Mouse (Mus musculus): ENCODE data around the gene Grik4. TPM values are rescaled to one million over a fixed set of nuclear protein-coding genes. Genes with fewer than 3 reads are reported as not detected.

Grik4 gene
- polyA plus RNA-seq, 1 experiment from 2014 or later: 0.62 TPM

DNA sequence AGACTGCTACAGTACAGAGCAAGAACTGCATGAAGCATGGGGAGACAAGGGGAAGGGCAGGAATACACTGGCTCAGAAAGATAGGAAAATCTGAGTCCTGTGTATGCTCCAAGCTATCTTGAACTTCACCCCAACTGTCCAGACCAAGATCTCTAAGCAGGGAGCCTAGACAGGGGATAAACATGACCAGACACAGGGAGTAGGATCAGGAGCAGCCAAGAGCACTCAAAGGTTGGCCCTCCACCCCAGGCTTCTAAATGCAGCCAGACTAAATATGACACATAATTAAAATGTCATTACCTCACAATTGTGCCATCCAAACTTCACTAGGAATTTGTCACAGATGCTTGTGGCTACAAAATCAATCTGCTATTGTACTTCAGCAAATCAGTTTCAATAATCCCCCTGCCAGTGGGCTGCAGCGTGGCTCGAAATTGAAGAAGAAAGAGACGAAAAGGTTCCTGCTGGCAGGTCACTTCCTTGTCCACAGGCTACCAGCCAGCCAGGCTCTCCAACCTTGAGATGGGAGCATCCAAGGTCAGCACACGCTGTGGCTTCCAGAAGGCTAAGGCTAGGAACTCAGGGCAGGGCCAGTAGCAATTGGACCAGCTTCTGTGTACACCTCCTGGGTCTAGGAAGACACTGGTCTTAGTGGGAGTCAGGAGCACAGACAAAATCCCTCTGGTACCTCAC, 85.1 kb downstream of the Grik4 start:
- Histone ChIP-seq H3K9ac (no peak overlapping the region), H3K4me2 (no peak overlapping the region), H3K27me3 (replicated peaks) (0 out of 2 replicates have a peak, but pooled peaks cover 13% of the 10 kb centered on the region), H3K4me3 (no peak overlapping the region), H3K9me3 (no peaks in the 10 kb centered on the region), H3K36me3 (no peaks in the 10 kb centered on the region), H3K27ac (replicated peaks) (no peak overlapping the region), H3K4me1 (no peaks in the 10 kb centered on the region)
- ATAC-seq (ENCODE audit: extremely low read depth, insufficient number of reproducible peaks, low FRiP score, low TSS enrichment): no peak
- 71% methylated on average over 4 of the region's 4 CpGs for WGBS

DNA sequence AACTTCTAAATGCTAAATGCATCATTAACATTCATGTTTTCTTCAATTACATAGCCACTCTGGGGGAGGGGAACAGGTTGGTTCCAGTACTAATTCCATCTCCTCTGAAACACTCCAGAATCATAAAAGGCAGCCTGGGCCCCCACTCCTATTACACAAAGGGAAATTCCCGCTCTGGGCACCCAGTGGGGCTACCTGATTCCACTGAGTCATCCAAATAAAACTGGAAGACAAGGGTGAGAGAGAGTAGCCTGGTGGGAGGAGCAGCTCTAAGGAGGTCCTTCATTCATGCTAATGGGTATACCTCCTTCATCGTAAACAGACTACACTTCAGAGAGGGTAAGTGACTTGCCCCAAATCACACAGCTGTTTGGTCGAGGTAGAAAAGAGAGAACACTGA, 85.7 kb downstream of the Grik4 start:
- no peaks in the 10 kb centered on the region for H3K9me3 ChIP-seq
- no peak overlapping the region for H3K9ac ChIP-seq
- no peak overlapping the region for H3K4me3 ChIP-seq
- no peaks in the 10 kb centered on the region for H3K36me3 ChIP-seq
- 0 out of 2 replicates have a peak, but pooled peaks cover 13% of the 10 kb centered on the region for H3K27me3 ChIP-seq (replicated peaks)
- 61% methylated on average over 3 of the region's 3 CpGs for WGBS
- H3K4me2 ChIP-seq: no peak overlapping the region
- no peak for ATAC-seq (ENCODE audit: extremely low read depth, insufficient number of reproducible peaks, low FRiP score, low TSS enrichment)
- no peak overlapping the region for H3K27ac ChIP-seq (replicated peaks)
- H3K4me1 ChIP-seq: no peaks in the 10 kb centered on the region

DNA sequence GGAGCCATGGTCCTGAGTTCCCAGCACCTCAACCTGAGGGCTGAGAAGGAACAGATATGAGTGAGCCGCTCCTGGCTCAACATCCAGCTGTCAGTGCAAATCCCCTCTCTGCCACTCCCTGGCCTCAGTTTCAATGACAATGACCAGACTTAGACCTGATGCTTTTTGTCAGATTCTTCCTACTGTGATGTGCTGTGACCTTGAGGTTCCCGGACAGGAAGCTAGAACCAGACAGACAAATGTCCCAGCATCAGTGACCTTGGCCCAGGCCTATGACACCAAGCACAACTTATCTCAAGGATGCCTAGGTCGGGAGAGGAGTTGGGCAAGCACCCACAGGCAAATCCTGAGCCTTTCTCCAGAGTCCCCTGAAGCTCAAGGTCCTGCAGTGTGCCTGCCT, 86.5 kb downstream of the Grik4 start:
- Histone ChIP-seq H3K36me3 (no peaks in the 10 kb centered on the region), H3K9ac (no peak overlapping the region), H3K27me3 (replicated peaks) (peaks cover 13% of the 10 kb centered on the region; the same call in 1 of the 2 replicates), H3K27ac (replicated peaks) (no peak overlapping the region), H3K4me2 (no peak overlapping the region), H3K4me3 (no peak overlapping the region), H3K4me1 (no peaks in the 10 kb centered on the region), H3K9me3 (no peaks in the 10 kb centered on the region)
- whole genome bisulfite sequencing: 54% methylated on average over 3 of the region's 3 CpGs
- ATAC-seq (ENCODE audit: extremely low read depth, insufficient number of reproducible peaks, low FRiP score, low TSS enrichment): no peak

DNA sequence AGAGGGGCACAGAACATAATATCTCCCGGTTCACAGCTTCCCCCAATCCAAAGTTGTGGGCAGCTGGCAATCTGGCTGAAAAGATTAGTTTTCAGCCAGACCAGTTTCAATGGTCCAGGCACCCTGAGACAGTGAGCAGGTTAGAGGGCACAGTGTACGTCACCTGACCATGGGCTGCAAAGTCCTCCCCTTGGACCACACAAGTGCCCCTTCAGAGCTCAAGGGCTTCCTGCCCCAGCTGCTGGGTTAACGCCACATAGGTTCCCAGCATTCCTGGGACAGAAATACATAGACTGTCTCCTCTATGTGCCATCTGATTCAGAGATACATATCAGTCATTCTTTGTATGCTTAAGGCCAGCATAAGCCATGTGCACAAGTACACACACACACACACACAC, 91.2 kb downstream of the Grik4 start:
- peaks cover 4% of the 10 kb centered on the region; the same call in 1 of the 2 replicates for H3K4me1 ChIP-seq
- no peak overlapping the region for H3K9ac ChIP-seq
- H3K27ac ChIP-seq (replicated peaks): no peak overlapping the region
- no peak overlapping the region for H3K4me3 ChIP-seq
- H3K9me3 ChIP-seq: no peaks in the 10 kb centered on the region
- no peaks in the 10 kb centered on the region for H3K36me3 ChIP-seq
- ATAC-seq (ENCODE audit: extremely low read depth, insufficient number of reproducible peaks, low FRiP score, low TSS enrichment): no peak
- no peak overlapping the region for H3K4me2 ChIP-seq
- peaks cover 23% of the 10 kb centered on the region for H3K27me3 ChIP-seq (replicated peaks)
- WGBS: 68% methylated on average over 3 of the region's 3 CpGs

DNA sequence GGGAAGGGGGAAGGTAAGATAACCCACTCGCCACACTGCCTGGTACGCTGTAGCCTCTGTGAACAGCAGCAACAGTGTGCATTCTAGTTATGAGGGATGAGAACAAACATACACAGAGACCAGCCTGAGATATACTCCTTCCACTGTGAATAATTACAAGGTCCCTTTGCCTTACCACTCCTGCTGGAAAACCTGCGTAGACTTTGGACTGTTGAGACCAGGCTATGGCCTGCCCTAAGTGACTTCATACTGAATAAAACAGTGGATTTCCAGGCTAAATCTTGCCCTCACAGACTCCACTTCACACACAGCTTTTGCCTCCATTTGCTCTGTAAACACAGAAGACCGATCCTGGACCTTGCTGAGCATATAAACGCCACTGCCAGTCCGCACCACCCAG, 94.2 kb downstream of the Grik4 start:
- ATAC-seq (ENCODE audit: extremely low read depth, insufficient number of reproducible peaks, low FRiP score, low TSS enrichment): no peak
- H3K4me3 ChIP-seq: no peak overlapping the region
- H3K4me2 ChIP-seq: no peak overlapping the region
- H3K9ac ChIP-seq: no peak overlapping the region
- WGBS: 76% methylated on average over 6 of the region's 6 CpGs
- no peak overlapping the region for H3K27ac ChIP-seq (replicated peaks)
- H3K27me3 ChIP-seq (replicated peaks): peaks cover 43% of the 10 kb centered on the region
- H3K9me3 ChIP-seq: no peaks in the 10 kb centered on the region
- peaks cover 11% of the 10 kb centered on the region; the same call in 1 of the 2 replicates for H3K4me1 ChIP-seq
- H3K36me3 ChIP-seq: no peaks in the 10 kb centered on the region

DNA sequence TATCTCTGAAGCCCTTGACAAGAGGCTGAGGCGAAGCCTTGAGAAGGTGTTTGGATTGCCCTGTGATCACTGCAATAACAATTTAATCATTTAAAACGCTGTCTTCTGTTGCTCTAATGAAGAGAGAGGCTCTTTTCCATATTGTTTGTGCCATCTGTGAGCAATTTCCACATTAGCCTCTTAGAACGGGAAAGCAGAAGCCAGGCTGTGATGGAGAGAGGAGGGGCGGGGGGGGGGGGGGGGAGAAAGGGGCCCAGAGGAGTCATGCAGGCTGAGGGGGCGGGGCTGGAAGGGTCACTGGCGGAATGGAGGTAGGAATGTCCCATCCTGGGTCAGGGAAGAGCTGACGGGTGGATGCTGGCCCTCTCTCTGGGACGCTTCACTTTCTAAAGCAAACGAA, 96.2 kb downstream of the Grik4 start:
- H3K9ac ChIP-seq: no peak overlapping the region
- peaks cover 11% of the 10 kb centered on the region; the same call in 1 of the 2 replicates for H3K4me1 ChIP-seq
- ATAC-seq (ENCODE audit: extremely low read depth, insufficient number of reproducible peaks, low FRiP score, low TSS enrichment): no peak
- peaks cover 43% of the 10 kb centered on the region for H3K27me3 ChIP-seq (replicated peaks)
- no peak overlapping the region for H3K4me3 ChIP-seq
- H3K27ac ChIP-seq (replicated peaks): no peak overlapping the region
- WGBS: 21% methylated on average over 8 of the region's 9 CpGs
- no peak overlapping the region for H3K4me2 ChIP-seq
- no peaks in the 10 kb centered on the region for H3K9me3 ChIP-seq
- H3K36me3 ChIP-seq: no peaks in the 10 kb centered on the region

DNA sequence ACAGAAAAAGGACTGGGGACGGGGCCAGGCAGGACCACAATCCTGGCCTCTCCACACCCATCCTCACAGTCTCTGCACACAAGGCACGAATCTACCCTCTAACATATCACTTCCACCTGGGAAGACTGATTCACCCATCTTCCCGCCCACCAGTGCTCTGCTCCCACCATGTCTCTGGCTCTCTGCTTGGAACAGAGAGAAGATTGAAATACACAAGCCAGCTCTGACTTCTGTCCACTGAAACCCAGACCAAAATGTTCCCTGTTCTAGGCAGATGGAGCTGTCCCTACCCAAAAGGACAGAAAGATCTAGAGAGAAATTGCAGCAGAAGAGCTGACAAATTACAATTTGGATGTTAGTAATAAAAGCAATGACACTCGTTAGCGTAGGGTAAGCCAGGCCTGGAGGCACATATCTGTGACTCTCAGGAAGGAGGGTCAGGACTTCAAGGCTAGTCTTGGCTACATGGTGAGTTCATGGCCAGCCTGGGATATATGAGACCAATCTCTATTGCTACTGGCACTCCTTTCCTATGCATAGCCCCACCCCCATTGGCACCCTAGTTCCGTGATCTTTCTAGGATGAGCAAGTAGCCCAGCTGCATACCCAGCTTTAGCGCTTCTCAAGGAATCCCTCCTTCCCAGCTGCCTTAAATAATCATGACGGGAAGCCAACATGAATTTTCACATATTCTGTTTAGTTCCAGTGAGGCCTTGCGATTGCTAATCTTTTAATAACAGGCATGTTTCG, 97.4 kb downstream of the Grik4 start:
- no peak for ATAC-seq (ENCODE audit: extremely low read depth, insufficient number of reproducible peaks, low FRiP score, low TSS enrichment)
- H3K4me3 ChIP-seq: no peak overlapping the region
- H3K4me2 ChIP-seq: no peak overlapping the region
- H3K9me3 ChIP-seq: no peaks in the 10 kb centered on the region
- H3K4me1 ChIP-seq: peaks cover 11% of the 10 kb centered on the region; the same call in 1 of the 2 replicates
- H3K27ac ChIP-seq (replicated peaks): no peak overlapping the region
- H3K36me3 ChIP-seq: no peaks in the 10 kb centered on the region
- H3K9ac ChIP-seq: no peak overlapping the region
- 71% methylated on average over 10 of the region's 10 CpGs for WGBS
- H3K27me3 ChIP-seq (replicated peaks): peaks cover 52% of the 10 kb centered on the region

DNA sequence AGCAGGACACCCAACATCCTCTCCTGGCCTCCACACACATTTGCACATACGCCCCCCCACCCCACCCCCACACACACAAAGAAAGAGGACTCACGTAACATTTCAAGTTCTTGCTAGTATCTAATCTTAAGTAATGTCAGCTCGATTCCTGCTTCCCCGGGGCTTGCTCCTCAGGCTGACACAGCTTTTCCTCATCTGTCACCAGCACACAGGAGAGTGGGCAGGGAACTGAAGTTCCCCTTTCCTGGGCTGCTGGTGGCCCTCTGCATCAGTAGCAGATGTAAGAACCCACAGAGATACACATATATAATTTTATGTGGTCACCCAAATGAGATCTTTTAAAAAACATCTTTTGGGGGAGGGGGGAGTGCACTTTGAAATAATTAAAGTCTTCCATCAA, 98.2 kb downstream of the Grik4 start:
- no peak overlapping the region for H3K27ac ChIP-seq (replicated peaks)
- peaks cover 51% of the 10 kb centered on the region for H3K27me3 ChIP-seq (replicated peaks)
- no peak overlapping the region for H3K9ac ChIP-seq
- H3K36me3 ChIP-seq: no peaks in the 10 kb centered on the region
- no peak for ATAC-seq (ENCODE audit: extremely low read depth, insufficient number of reproducible peaks, low FRiP score, low TSS enrichment)
- WGBS: 17% methylated on average over 4 of the region's 4 CpGs
- peaks cover 11% of the 10 kb centered on the region; the same call in 1 of the 2 replicates for H3K4me1 ChIP-seq
- H3K4me3 ChIP-seq: no peak overlapping the region
- H3K4me2 ChIP-seq: no peak overlapping the region
- no peaks in the 10 kb centered on the region for H3K9me3 ChIP-seq

DNA sequence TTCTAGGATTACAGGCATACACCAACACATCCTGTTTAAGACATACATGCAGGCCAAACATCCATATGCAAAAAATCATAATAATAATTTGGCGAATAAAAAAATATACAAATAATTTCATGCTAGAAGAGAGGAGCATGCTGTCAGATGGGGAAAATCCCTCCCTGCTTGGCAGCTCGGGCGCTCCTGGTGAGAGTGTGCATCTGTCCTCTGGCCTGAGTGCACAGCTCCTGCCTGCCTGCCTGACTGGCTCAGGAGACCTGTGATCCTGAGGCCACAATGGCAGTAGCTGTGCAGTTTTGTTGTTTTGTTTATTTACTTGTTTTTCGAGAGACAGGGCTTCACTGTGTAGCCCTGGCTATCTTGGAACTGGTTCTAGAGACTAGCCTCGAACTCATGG, 100.0 kb downstream of the Grik4 start:
- WGBS: 73% methylated on average over 5 of the region's 5 CpGs
- H3K4me3 ChIP-seq: no peak overlapping the region
- no peak overlapping the region for H3K4me2 ChIP-seq
- no peak overlapping the region for H3K27ac ChIP-seq (replicated peaks)
- no peak for ATAC-seq (ENCODE audit: extremely low read depth, insufficient number of reproducible peaks, low FRiP score, low TSS enrichment)
- no peak overlapping the region for H3K9ac ChIP-seq
- no peaks in the 10 kb centered on the region for H3K36me3 ChIP-seq
- H3K27me3 ChIP-seq (replicated peaks): peaks cover 39% of the 10 kb centered on the region
- peaks cover 11% of the 10 kb centered on the region; the same call in 1 of the 2 replicates for H3K4me1 ChIP-seq
- no peaks in the 10 kb centered on the region for H3K9me3 ChIP-seq

DNA sequence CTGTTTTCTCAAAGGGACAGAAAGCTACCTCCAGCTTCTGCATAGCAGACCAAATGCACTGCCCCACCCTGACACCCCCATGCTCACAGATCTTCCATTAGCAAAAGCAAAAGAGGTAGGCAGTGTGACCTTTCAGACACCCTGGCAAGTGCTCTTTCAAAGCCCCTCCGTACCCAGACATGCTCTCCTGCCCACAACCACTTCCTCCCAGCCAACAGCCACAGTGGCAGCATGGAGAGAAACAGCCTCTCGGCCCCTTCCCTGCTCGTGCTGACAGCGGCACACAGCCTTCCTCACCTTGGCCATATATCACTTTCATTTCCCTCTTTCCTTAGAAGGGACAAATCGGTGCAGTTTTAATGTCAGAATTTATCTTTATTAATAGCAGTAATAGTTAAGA, 106.0 kb downstream of the Grik4 start:
- no peak for ATAC-seq (ENCODE audit: extremely low read depth, insufficient number of reproducible peaks, low FRiP score, low TSS enrichment)
- 60% methylated on average over 5 of the region's 5 CpGs for WGBS

DNA sequence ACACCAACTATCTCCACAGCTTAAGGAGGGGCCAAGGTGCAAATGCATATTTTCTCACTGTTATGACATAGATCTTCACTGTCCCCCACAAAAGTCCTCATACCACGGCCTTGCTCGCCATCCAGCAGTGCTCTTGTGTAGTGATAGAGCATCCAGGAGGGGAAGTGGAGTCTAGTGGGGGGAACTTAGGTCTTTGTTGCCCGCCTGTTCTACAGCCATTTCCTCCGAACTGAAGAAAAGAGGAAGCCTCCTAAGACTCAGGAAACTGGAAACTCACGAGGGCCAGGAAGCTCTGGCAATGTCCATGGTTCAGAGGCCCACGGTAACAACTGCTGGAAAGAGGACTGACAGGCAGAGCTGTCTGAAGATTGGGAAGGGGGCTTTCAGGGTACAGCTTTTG, 106.8 kb downstream of the Grik4 start:
- no peak overlapping the region for H3K4me3 ChIP-seq
- H3K9ac ChIP-seq: no peak overlapping the region
- H3K4me2 ChIP-seq: no peak overlapping the region
- WGBS: 47% methylated on average over 6 of the region's 6 CpGs
- H3K27ac ChIP-seq (replicated peaks): peak overlapping the region; percentile 33; the same call in 1 of the 2 replicates
- no peaks in the 10 kb centered on the region for H3K36me3 ChIP-seq
- no peaks in the 10 kb centered on the region for H3K9me3 ChIP-seq
- peaks cover 8% of the 10 kb centered on the region; the same call in 1 of the 2 replicates for H3K4me1 ChIP-seq
- no peak for ATAC-seq (ENCODE audit: extremely low read depth, insufficient number of reproducible peaks, low FRiP score, low TSS enrichment)
- H3K27me3 ChIP-seq (replicated peaks): peaks cover 9% of the 10 kb centered on the region

More for the DNA sequence above, 106.0 kb downstream of the Grik4 start:
- Histone ChIP-seq H3K4me2 (no peak overlapping the region), H3K9me3 (no peaks in the 10 kb centered on the region), H3K27ac (replicated peaks) (no peak overlapping the region), H3K9ac (no peak overlapping the region), H3K36me3 (no peaks in the 10 kb centered on the region), H3K27me3 (replicated peaks) (peaks cover 14% of the 10 kb centered on the region), H3K4me3 (no peak overlapping the region), H3K4me1 (peaks cover 8% of the 10 kb centered on the region; the same call in 1 of the 2 replicates)

All from heart, embryonic 13.5 days (tissue).